In the genomic region with DNA sequence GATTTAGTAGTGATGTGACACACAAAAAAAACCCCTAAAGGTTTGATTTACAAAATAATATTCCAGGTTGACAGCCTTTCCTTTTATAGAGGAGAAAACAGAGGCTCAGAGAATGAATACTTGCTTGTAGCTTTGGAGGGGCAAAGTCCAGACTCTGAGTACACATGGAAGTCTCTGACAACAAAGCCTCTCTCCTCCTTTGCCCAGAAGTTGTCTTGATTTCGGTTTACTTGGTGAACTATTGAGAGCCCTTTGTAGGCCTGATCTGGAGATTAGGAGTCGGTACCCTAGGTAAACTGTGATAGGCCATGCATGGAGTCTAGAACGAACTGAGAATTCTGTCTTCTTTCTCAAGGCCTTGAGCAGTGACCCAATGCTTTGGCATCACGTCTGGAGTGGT, we compare ENCODE assay signal across 15 mouse cellular contexts. TPM values are rescaled to one million over a fixed set of nuclear protein-coding genes. Genes with fewer than 3 reads are reported as not detected.
A peak's percentile ranks its signal among the peaks of the same experiment; 100 is the strongest.
DNase-seq lines count a peak whose midpoint lies in the region; ATAC-seq and TF ChIP-seq lines count a peak whose summit lies in the region.
"Had no signal": no experiment of that assay in that cellular context is flagged by ENCODE, and none has a peak within 500 bp of the region (broad histone marks: within the 10 kb centered on the region; RNA-seq: fewer than 3 reads in every experiment).

No protein-coding gene starts in this region.

- H3K4me2 ChIP-seq in hindbrain, embryonic 14.5 days (replicated peaks), result peak overlapping the region; percentile 3; the same call in 1 of the 2 replicates
- H3K4me2 ChIP-seq in hindbrain, embryonic 13.5 days, result no peak overlapping the region
- H3K4me2 ChIP-seq in midbrain, postnatal 0 days (ENCODE audit: low read depth, low read length, poor library complexity, severe bottlenecking), result peak overlapping the region; percentile 74; the same call in 1 of the 2 replicates
- no peak overlapping the region for H3K4me2 ChIP-seq in midbrain, embryonic 15.5 days
- no peak overlapping the region for H3K4me2 ChIP-seq in forebrain, embryonic 15.5 days (replicated peaks)
- H3K4me2 ChIP-seq: neural tube, embryonic 12.5 days had no signal

- no peak overlapping the region for H3K27ac ChIP-seq in hindbrain, embryonic 14.5 days
- no peak overlapping the region for H3K27ac ChIP-seq in hindbrain, embryonic 13.5 days
- H3K27ac ChIP-seq in midbrain, postnatal 0 days (ENCODE audit: low read depth, low read length), result no peak overlapping the region
- no peak overlapping the region for H3K27ac ChIP-seq in midbrain, embryonic 15.5 days
- no peak overlapping the region for H3K27ac ChIP-seq in forebrain, embryonic 15.5 days (replicated peaks)
- H3K27ac ChIP-seq: midbrain, embryonic 10.5 days; neural tube, embryonic 12.5 days had no signal

- H3K4me1 ChIP-seq in hindbrain, embryonic 14.5 days (replicated peaks; ENCODE audit: control insufficient read depth, insufficient read depth, low read length), result 0 out of 2 replicates have a peak, but pooled peaks cover 6% of the 10 kb centered on the region
- H3K4me1 ChIP-seq in hindbrain, embryonic 13.5 days (replicated peaks), result 0 out of 2 replicates have a peak, but pooled peaks cover 9% of the 10 kb centered on the region
- no peaks in the 10 kb centered on the region for H3K4me1 ChIP-seq in midbrain, postnatal 0 days (ENCODE audit: insufficient read depth, low read length)
- H3K4me1 ChIP-seq in midbrain, embryonic 15.5 days, result peaks cover 7% of the 10 kb centered on the region
- peaks cover 5% of the 10 kb centered on the region for H3K4me1 ChIP-seq in forebrain, embryonic 15.5 days

- TF ChIP-seq CTCF in midbrain, postnatal 0 days (IDR thresholded peaks at IDR 0.05), result no peak

- no peak for DNase-seq in hindbrain, embryonic 14.5 days (ENCODE audit: low spot score)
- no peak for DNase-seq in midbrain, postnatal 0 days (ENCODE audit: low spot score)
- peak; percentile 45 for DNase-seq in kidney, postnatal 14 days
- no peak for DNase-seq in left cerebral cortex, adult 9 months (ENCODE audit: low spot score in 2 of 2)
- DNase-seq: adrenal gland, adult 8-10 months; cerebellum, postnatal 36 days; forebrain, postnatal 0 days; lung, adult 2 months had no signal

- no peak overlapping the region for H3K9ac ChIP-seq in hindbrain, embryonic 14.5 days
- no peak overlapping the region for H3K9ac ChIP-seq in hindbrain, embryonic 13.5 days
- H3K9ac ChIP-seq in midbrain, postnatal 0 days (replicated peaks; ENCODE audit: low read length, poor library complexity, severe bottlenecking), result no peak overlapping the region
- H3K9ac ChIP-seq in midbrain, embryonic 15.5 days, result no peak overlapping the region
- no peak overlapping the region for H3K9ac ChIP-seq in forebrain, embryonic 15.5 days (replicated peaks)
- H3K9ac ChIP-seq: forebrain, postnatal 0 days; neural tube, embryonic 12.5 days had no signal

- H3K27me3 ChIP-seq in hindbrain, embryonic 14.5 days (ENCODE audit: control insufficient read depth, insufficient read depth, low read length), result no peaks in the 10 kb centered on the region
- H3K27me3 ChIP-seq in hindbrain, embryonic 13.5 days, result no peaks in the 10 kb centered on the region
- no peaks in the 10 kb centered on the region for H3K27me3 ChIP-seq in midbrain, postnatal 0 days (ENCODE audit: insufficient read depth, low read length)
- H3K27me3 ChIP-seq in midbrain, embryonic 15.5 days (replicated peaks), result no peaks in the 10 kb centered on the region
- H3K27me3 ChIP-seq in forebrain, embryonic 15.5 days, result no peaks in the 10 kb centered on the region
- H3K27me3 ChIP-seq: neural tube, embryonic 12.5 days had no signal

- no peak overlapping the region for H3K4me3 ChIP-seq in hindbrain, embryonic 14.5 days (replicated peaks; ENCODE audit: low read length)
- no peak overlapping the region for H3K4me3 ChIP-seq in hindbrain, embryonic 13.5 days
- no peak overlapping the region for H3K4me3 ChIP-seq in midbrain, postnatal 0 days (ENCODE audit: low read depth, low read length)
- H3K4me3 ChIP-seq in midbrain, embryonic 15.5 days, result no peak overlapping the region
- no peak overlapping the region for H3K4me3 ChIP-seq in forebrain, embryonic 15.5 days
- H3K4me3 ChIP-seq: midbrain, embryonic 10.5 days; neural tube, embryonic 12.5 days had no signal

- H3K9me3 ChIP-seq in hindbrain, embryonic 14.5 days (ENCODE audit: control insufficient read depth, low read length), result no peaks in the 10 kb centered on the region
- no peaks in the 10 kb centered on the region for H3K9me3 ChIP-seq in hindbrain, embryonic 13.5 days
- no peaks in the 10 kb centered on the region for H3K9me3 ChIP-seq in midbrain, postnatal 0 days (ENCODE audit: low read length)
- no peaks in the 10 kb centered on the region; the same call in 1 of the 2 replicates for H3K9me3 ChIP-seq in midbrain, embryonic 15.5 days
- no peaks in the 10 kb centered on the region for H3K9me3 ChIP-seq in forebrain, embryonic 15.5 days
- H3K9me3 ChIP-seq: midbrain, embryonic 10.5 days; neural tube, embryonic 12.5 days had no signal

- no peak for ATAC-seq in hindbrain, embryonic 14.5 days (ENCODE audit: low FRiP score)
- no peak for ATAC-seq in hindbrain, embryonic 13.5 days (ENCODE audit: low FRiP score)
- no peak for ATAC-seq in midbrain, postnatal 0 days (ENCODE audit: low FRiP score)
- no peak for ATAC-seq in midbrain, embryonic 15.5 days (replicated peaks)
- ATAC-seq in forebrain, embryonic 15.5 days (replicated peaks), result no peak
- ATAC-seq: CD4-positive, CD25-positive, alpha-beta regulatory T cell, adult 4 months; forebrain, postnatal 0 days; inflammation-experienced regulatory T-cells, adult 6 months had no signal

- H3K36me3 ChIP-seq in hindbrain, embryonic 14.5 days (replicated peaks; ENCODE audit: control insufficient read depth, insufficient read depth), result no peaks in the 10 kb centered on the region
- no peaks in the 10 kb centered on the region for H3K36me3 ChIP-seq in hindbrain, embryonic 13.5 days
- H3K36me3 ChIP-seq in midbrain, postnatal 0 days (ENCODE audit: insufficient read depth, low read length), result no peaks in the 10 kb centered on the region
- no peaks in the 10 kb centered on the region for H3K36me3 ChIP-seq in midbrain, embryonic 15.5 days (replicated peaks)
- no peaks in the 10 kb centered on the region for H3K36me3 ChIP-seq in forebrain, embryonic 15.5 days
- H3K36me3 ChIP-seq: midbrain, embryonic 10.5 days; neural tube, embryonic 12.5 days had no signal

- WGBS in hindbrain, embryonic 14.5 days, result 81% methylated on average over 4 of the region's 4 CpGs
- 82% methylated on average over 4 of the region's 4 CpGs for WGBS in hindbrain, embryonic 13.5 days
- 74% methylated on average over 4 of the region's 4 CpGs for WGBS in midbrain, postnatal 0 days
- WGBS in midbrain, embryonic 15.5 days, result 63% methylated on average over 4 of the region's 4 CpGs
- WGBS in forebrain, embryonic 15.5 days, result 80% methylated on average over 4 of the region's 4 CpGs

RNA-seq across cellular contexts. Expression of gene Myo6, which starts 2.3 kb away (rescaled TPM):
- 27.9 and 30.2 TPM in 2 replicates for polyA plus RNA-seq in hindbrain, embryonic 14.5 days (2014; fragmentation: Nextera tagmentation; extraction: Ambion mirVana)
- 19.1 and 19.7 TPM in 2 replicates for polyA plus RNA-seq in hindbrain, embryonic 13.5 days (2015; fragmentation: Nextera tagmentation; extraction: Ambion mirVana)
- total RNA-seq in midbrain, postnatal 0 days (2014; rRNA removed), result 44.6 and 66.6 TPM in 2 replicates
- polyA plus RNA-seq in midbrain, postnatal 0 days (2015; fragmentation: Nextera tagmentation; extraction: Ambion mirVana), result 24.6 and 25.5 TPM in 2 replicates
- polyA plus RNA-seq in midbrain, embryonic 15.5 days (2015; fragmentation: Nextera tagmentation; extraction: Ambion mirVana), result 18.1 and 19.3 TPM in 2 replicates
- 12.8 and 13.5 TPM in 2 replicates for polyA plus RNA-seq in forebrain, embryonic 15.5 days (2015; fragmentation: Nextera tagmentation; extraction: Ambion mirVana)

Comparison
In these comparisons a context has a peak if more than half of its experiments do, and no peak if none do; other contexts are left out.
1. H3K4me2 ChIP-seq: peak in hindbrain, embryonic 14.5 days (single experiment) and midbrain, postnatal 0 days (single experiment); none in hindbrain, embryonic 13.5 days (single experiment), midbrain, embryonic 15.5 days (single experiment) and forebrain, embryonic 15.5 days (single experiment).